Comparison of ENCODE assay signal across 18 mouse cellular contexts in the genomic region with DNA sequence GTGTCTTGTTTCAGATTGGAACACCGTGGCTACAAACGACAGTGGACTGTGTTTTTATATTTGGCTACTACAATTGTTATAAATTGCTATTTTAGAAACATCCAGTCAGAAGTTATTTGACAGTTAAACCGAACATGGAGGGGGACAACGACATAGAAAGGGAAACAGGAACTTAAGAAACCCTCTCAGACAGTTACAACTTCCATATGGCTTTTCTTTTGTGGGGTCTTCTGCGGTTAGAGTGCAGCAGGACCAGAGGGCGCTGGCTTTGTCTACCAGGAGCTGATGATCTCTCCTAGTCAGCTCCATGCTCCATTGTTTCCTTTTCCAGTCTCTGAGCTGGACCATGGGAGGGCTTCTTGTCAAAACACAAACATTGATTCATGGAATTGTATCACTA. TPM values are rescaled to one million over a fixed set of nuclear protein-coding genes. Genes with fewer than 3 reads are reported as not detected.
"Had no signal": no experiment of that assay in that cellular context is flagged by ENCODE, and none has a peak within 500 bp of the region (broad histone marks: within the 10 kb centered on the region; RNA-seq: fewer than 3 reads in every experiment).

No protein-coding gene starts in this region.

- H3K9ac ChIP-seq: liver, embryonic 14.5 days; lung, embryonic 14.5 days; midbrain, embryonic 12.5 days; neural tube, embryonic 13.5 days; neural tube, embryonic 15.5 days; stomach, embryonic 15.5 days had no signal

- H3K36me3 ChIP-seq: midbrain, embryonic 12.5 days; neural tube, embryonic 13.5 days; neural tube, embryonic 15.5 days; stomach, embryonic 15.5 days had no signal

- H3K4me3 ChIP-seq: midbrain, embryonic 12.5 days; myocyte; neural tube, embryonic 13.5 days; neural tube, embryonic 15.5 days; stomach, embryonic 15.5 days had no signal

- ATAC-seq: midbrain, embryonic 16.5 days had no signal

- DNase-seq: lung, adult 18-20 months; lung, embryonic 14.5 days; lung, postnatal 10 days; lung, postnatal 4 days; midbrain, embryonic 14.5 days; right cerebral cortex, postnatal 14 days; thymus, adult 2 months; thymus, postnatal 25 days; thymus, postnatal 4 days had no signal

- H3K27ac ChIP-seq: liver, embryonic 14.5 days; midbrain, embryonic 12.5 days; neural tube, embryonic 13.5 days; neural tube, embryonic 15.5 days; stomach, embryonic 15.5 days; stomach, postnatal 0 days had no signal

- H3K9me3 ChIP-seq: midbrain, embryonic 12.5 days; neural tube, embryonic 13.5 days; neural tube, embryonic 15.5 days; stomach, embryonic 15.5 days had no signal

- H3K27me3 ChIP-seq: midbrain, embryonic 12.5 days; neural tube, embryonic 13.5 days; neural tube, embryonic 15.5 days; stomach, embryonic 15.5 days had no signal

- H3K4me2 ChIP-seq: lung, embryonic 14.5 days; midbrain, embryonic 12.5 days; neural tube, embryonic 13.5 days; neural tube, embryonic 15.5 days; stomach, embryonic 15.5 days had no signal

RNA-seq across cellular contexts. Expression of a gene that starts 42.5 kb away (rescaled TPM):
- total RNA-seq: megakaryocyte-erythroid progenitor cell, adult 5-6 weeks had no signal
- polyA plus RNA-seq: myocyte had no signal
